Mouse (Mus musculus): ENCODE measurements around the gene Kcnk2. TPM values are rescaled to one million over a fixed set of nuclear protein-coding genes. Genes with fewer than 3 reads are reported as not detected.

The Kcnk2 gene
- polyA plus RNA-seq, 2 experiments, result 11.1 to 12.0 TPM

DNA sequence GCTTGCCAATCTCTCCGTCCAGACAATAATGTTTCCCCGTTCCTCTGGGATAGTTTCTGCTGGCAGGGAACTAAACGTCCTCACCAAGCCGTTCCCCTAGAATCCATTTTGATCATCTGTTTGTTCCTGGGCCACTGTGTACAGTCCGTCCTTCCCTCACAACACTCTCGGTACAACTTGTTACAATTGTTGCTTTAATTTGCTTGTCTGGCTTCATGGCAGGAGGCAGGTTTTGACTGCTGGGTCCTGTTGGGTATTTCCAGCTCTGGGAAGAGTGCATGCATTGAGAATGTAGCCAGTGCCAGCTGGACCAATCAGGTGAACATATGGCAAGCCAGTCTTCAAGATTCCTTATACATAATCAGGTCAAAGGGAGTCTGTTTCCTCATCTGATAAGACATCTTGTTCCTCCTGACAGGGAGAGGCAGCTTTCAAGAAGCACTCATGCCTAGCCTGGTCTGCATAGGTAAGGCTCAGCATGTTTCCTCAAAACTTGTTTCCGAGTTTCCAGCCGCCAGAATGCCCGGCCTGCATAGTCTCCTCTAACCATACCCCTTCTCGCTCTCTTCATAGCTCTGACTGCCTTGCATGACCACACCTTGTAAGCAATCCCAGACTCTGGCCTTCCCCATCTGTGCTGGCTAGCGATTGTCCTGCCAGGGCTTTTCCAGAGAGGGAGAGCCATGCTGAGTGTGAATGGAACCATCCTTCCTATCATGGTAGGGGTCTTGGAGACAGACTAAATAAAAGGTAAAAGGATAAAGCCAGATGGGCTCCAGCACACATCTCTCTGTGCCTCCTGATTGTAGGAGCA, 184.1 kb downstream of the Kcnk2 start:
- Histone ChIP-seq H3K27me3 (ENCODE audit: control insufficient read depth, insufficient read depth, low read length) (no peaks in the 10 kb centered on the region), H3K9ac (ENCODE audit: low read depth, low read length, severe bottlenecking) (no peak overlapping the region), H3K4me3 (replicated peaks; ENCODE audit: low read length) (no peak overlapping the region), H3K4me1 (ENCODE audit: control insufficient read depth, insufficient read depth, low read length) (no peaks in the 10 kb centered on the region; the same call in none of the 2 replicates), H3K4me2 (replicated peaks; ENCODE audit: low read depth, low read length, severe bottlenecking) (no peak overlapping the region), H3K9me3 (ENCODE audit: control insufficient read depth, low read length) (no peaks in the 10 kb centered on the region), H3K36me3 (ENCODE audit: control insufficient read depth, insufficient read depth, low read length) (no peaks in the 10 kb centered on the region), H3K27ac (replicated peaks; ENCODE audit: low read depth, low read length) (no peak overlapping the region)
- DNase-seq (ENCODE audit: low spot score), result no peak
- no peak for ATAC-seq (ENCODE audit: low FRiP score, low read depth)
- WGBS, result 82% methylated on average over 11 of the region's 11 CpGs
- TF ChIP-seq POLR2A (IDR thresholded peaks at IDR 0.05; ENCODE audit: borderline replicate concordance, extremely low read depth, insufficient read depth, insufficient read length), result no peak

- Histone ChIP-seq H3K9ac (ENCODE audit: low read depth, low read length, severe bottlenecking) (no peak overlapping the region), H3K27me3 (ENCODE audit: control insufficient read depth, insufficient read depth, low read length) (no peaks in the 10 kb centered on the region), H3K4me2 (replicated peaks; ENCODE audit: low read depth, low read length, severe bottlenecking) (no peak overlapping the region), H3K9me3 (ENCODE audit: control insufficient read depth, low read length) (no peaks in the 10 kb centered on the region), H3K27ac (replicated peaks; ENCODE audit: low read depth, low read length) (no peak overlapping the region), H3K36me3 (ENCODE audit: control insufficient read depth, insufficient read depth, low read length) (no peaks in the 10 kb centered on the region), H3K4me1 (ENCODE audit: control insufficient read depth, insufficient read depth, low read length) (no peaks in the 10 kb centered on the region; the same call in 1 of the 2 replicates), H3K4me3 (replicated peaks; ENCODE audit: low read length) (no peak overlapping the region)
- DNase-seq (ENCODE audit: low spot score) (no peak), ATAC-seq (ENCODE audit: low FRiP score, low read depth) (no peak)
- no peak for TF ChIP-seq POLR2A (IDR thresholded peaks at IDR 0.05; ENCODE audit: borderline replicate concordance, extremely low read depth, insufficient read depth, insufficient read length)
- 71% methylated on average over 9 of the region's 9 CpGs for WGBS
Measured at GRCm38 (mm10) chr1:189215131-189215530, 186.9 kb downstream of the Kcnk2 start.

GRCm38 (mm10) chr1:189214477-189214876, 187.6 kb downstream of the Kcnk2 start:
- no peak for ATAC-seq (ENCODE audit: low FRiP score, low read depth)
- DNase-seq (ENCODE audit: low spot score), result no peak
- H3K27ac ChIP-seq (replicated peaks; ENCODE audit: low read depth, low read length), result no peak overlapping the region
- H3K27me3 ChIP-seq (ENCODE audit: control insufficient read depth, insufficient read depth, low read length), result no peaks in the 10 kb centered on the region
- no peak for TF ChIP-seq POLR2A (IDR thresholded peaks at IDR 0.05; ENCODE audit: borderline replicate concordance, extremely low read depth, insufficient read depth, insufficient read length)
- no peak overlapping the region for H3K9ac ChIP-seq (ENCODE audit: low read depth, low read length, severe bottlenecking)
- WGBS, result 82% methylated on average over 3 of the region's 3 CpGs
- H3K4me1 ChIP-seq (ENCODE audit: control insufficient read depth, insufficient read depth, low read length), result no peaks in the 10 kb centered on the region; the same call in 1 of the 2 replicates
- H3K4me3 ChIP-seq (replicated peaks; ENCODE audit: low read length), result no peak overlapping the region
- H3K4me2 ChIP-seq (replicated peaks; ENCODE audit: low read depth, low read length, severe bottlenecking), result no peak overlapping the region
- no peaks in the 10 kb centered on the region for H3K36me3 ChIP-seq (ENCODE audit: control insufficient read depth, insufficient read depth, low read length)
- H3K9me3 ChIP-seq (ENCODE audit: control insufficient read depth, low read length), result no peaks in the 10 kb centered on the region

- H3K27me3 ChIP-seq (ENCODE audit: control insufficient read depth, insufficient read depth, low read length), result no peaks in the 10 kb centered on the region
- H3K9me3 ChIP-seq (ENCODE audit: control insufficient read depth, low read length), result no peaks in the 10 kb centered on the region
- DNase-seq (ENCODE audit: low spot score) (no peak), ATAC-seq (ENCODE audit: low FRiP score, low read depth) (no peak)
- 92% methylated on average over 17 of the region's 17 CpGs for WGBS
- no peak overlapping the region for H3K4me2 ChIP-seq (replicated peaks; ENCODE audit: low read depth, low read length, severe bottlenecking)
- no peak for TF ChIP-seq POLR2A (IDR thresholded peaks at IDR 0.05; ENCODE audit: borderline replicate concordance, extremely low read depth, insufficient read depth, insufficient read length)
- no peak overlapping the region for H3K27ac ChIP-seq (replicated peaks; ENCODE audit: low read depth, low read length)
- no peaks in the 10 kb centered on the region for H3K4me1 ChIP-seq (ENCODE audit: control insufficient read depth, insufficient read depth, low read length)
- no peak overlapping the region for H3K9ac ChIP-seq (ENCODE audit: low read depth, low read length, severe bottlenecking)
- H3K4me3 ChIP-seq (replicated peaks; ENCODE audit: low read length), result no peak overlapping the region
- H3K36me3 ChIP-seq (ENCODE audit: control insufficient read depth, insufficient read depth, low read length), result no peaks in the 10 kb centered on the region
Measured at GRCm38 (mm10) chr1:189209715-189210108, 192.4 kb downstream of the Kcnk2 start.

DNA sequence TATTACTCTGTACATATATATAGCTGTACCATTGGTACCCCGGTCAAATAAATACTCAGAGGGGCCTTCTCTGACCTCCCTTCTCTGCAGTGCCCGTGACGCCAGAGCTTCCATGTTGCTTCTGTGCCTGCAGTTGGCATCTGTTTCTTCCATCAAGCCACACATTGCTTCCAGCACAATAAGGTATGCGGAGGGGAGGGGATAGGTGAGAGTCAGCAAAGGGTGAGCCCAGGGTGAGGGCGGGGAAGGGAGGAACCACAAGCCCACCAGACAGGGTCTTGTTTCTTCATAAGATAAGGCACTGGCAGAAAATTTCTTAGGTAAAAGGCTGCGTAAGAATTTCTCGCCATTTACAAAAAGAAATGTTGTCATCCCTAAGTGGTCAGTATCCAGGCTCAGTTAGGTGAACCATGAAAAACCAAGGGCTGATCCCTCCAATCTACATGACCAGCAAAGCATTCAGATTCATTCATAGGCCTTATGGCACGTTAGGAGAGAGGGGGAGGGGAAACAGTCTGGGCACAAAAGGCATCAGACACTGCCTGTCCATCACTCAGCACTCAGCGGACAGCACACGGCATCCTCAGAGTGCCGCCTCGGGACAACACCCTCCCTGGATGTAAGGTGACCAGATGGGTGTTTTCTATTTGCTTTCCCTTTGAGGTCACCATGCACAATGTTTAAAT, 192.9 kb downstream of the Kcnk2 start:
- Histone ChIP-seq H3K36me3 (ENCODE audit: control insufficient read depth, insufficient read depth, low read length) (no peaks in the 10 kb centered on the region), H3K27ac (replicated peaks; ENCODE audit: low read depth, low read length) (no peak overlapping the region), H3K4me1 (ENCODE audit: control insufficient read depth, insufficient read depth, low read length) (no peaks in the 10 kb centered on the region), H3K9me3 (ENCODE audit: control insufficient read depth, low read length) (no peaks in the 10 kb centered on the region), H3K27me3 (ENCODE audit: control insufficient read depth, insufficient read depth, low read length) (no peaks in the 10 kb centered on the region), H3K9ac (ENCODE audit: low read depth, low read length, severe bottlenecking) (no peak overlapping the region), H3K4me2 (replicated peaks; ENCODE audit: low read depth, low read length, severe bottlenecking) (no peak overlapping the region), H3K4me3 (replicated peaks; ENCODE audit: low read length) (no peak overlapping the region)
- no peak for TF ChIP-seq POLR2A (IDR thresholded peaks at IDR 0.05; ENCODE audit: borderline replicate concordance, extremely low read depth, insufficient read depth, insufficient read length)
- ATAC-seq (ENCODE audit: low FRiP score, low read depth), result no peak
- DNase-seq (ENCODE audit: low spot score), result no peak
- WGBS, result 80% methylated on average over 12 of the region's 12 CpGs

Data from limb, embryonic 14.5 days (tissue).